Mouse (Mus musculus) thymus, adult 2 months (tissue): Measurements from ENCODE around the gene Mecom.

ENCODE experiments used
- CTCF ChIP-seq: fragments of 200-500 bp; IDR thresholded peaks from 2 replicates; pipeline ENCODE4 v1.5.1; 2012; ENCODE audit warnings: mild to moderate bottlenecking, control low read depth, low read length, moderate library complexity, borderline replicate concordance; ENCODE audit not compliant: control insufficient read depth, poor library complexity, insufficient read depth; ENCODE audit errors: extremely low read depth
- POLR2A ChIP-seq: fragments of 200-500 bp; IDR thresholded peaks from 2 replicates; pipeline ENCODE4 v1.6.1; 2012; ENCODE audit warnings: mild to moderate bottlenecking, low read length, control low read depth, moderate library complexity; ENCODE audit not compliant: control insufficient read depth, poor library complexity, insufficient read depth; ENCODE audit errors: extremely low read depth

- TF ChIP-seq CTCF (no peak), POLR2A (no peak)
Observed at GRCm38 (mm10) chr3:30212802-30213201, 335.0 kb downstream of the Mecom start.
